Mouse (Mus musculus) heart, embryonic 16.5 days (tissue): Measurements from ENCODE around the gene March6. TPM values are rescaled to one million over a fixed set of nuclear protein-coding genes. Genes with fewer than 3 reads are reported as not detected.

Experiments
- ATAC-seq: fragments of 200-750 bp; cut with Nextera tagmentation; replicated peaks from 2 replicates; pipeline ENCODE4 v1.8.0; 2017; ENCODE audit warnings: moderate number of reproducible peaks; ENCODE audit not compliant: insufficient read depth, low FRiP score; ENCODE audit errors: extremely low read depth
- H3K27ac ChIP-seq: fragments of 300-500 bp; sonication (generic); 2 replicates; pipeline ENCODE4 v1.5.1; 2014; ENCODE audit warnings: mild to moderate bottlenecking, low read length, control low read depth, moderate library complexity
- H3K27me3 ChIP-seq: fragments of 300-500 bp; sonication (generic); 2 replicates; pipeline ENCODE4 v1.6.1; 2014; ENCODE audit warnings: low read length, mixed read lengths; ENCODE audit not compliant: control insufficient read depth, insufficient read depth
- H3K36me3 ChIP-seq: fragments of 300-500 bp; sonication (generic); 2 replicates; pipeline ENCODE4 v1.6.1; 2014; ENCODE audit not compliant: control insufficient read depth, insufficient read depth
- H3K4me1 ChIP-seq: fragments of 300-500 bp; sonication (generic); 2 replicates; pipeline ENCODE4 v1.6.1; 2014; ENCODE audit warnings: low read length, mixed read lengths; ENCODE audit not compliant: control insufficient read depth, insufficient read depth
- H3K4me2 ChIP-seq: fragments of 300-500 bp; sonication (generic); 2 replicates; pipeline ENCODE4 v1.6.1; 2014; ENCODE audit warnings: low read depth, mild to moderate bottlenecking, control low read depth, low read length
- H3K4me3 ChIP-seq: fragments of 300-500 bp; sonication (generic); 2 replicates; pipeline ENCODE4 v1.5.1; 2014; ENCODE audit warnings: mild to moderate bottlenecking, control low read depth, low read length
- H3K9ac ChIP-seq: fragments of 300-500 bp; sonication (generic); 2 replicates; pipeline ENCODE4 v1.6.1; 2014; ENCODE audit warnings: low read length, control low read depth
- H3K9me3 ChIP-seq: fragments of 300-500 bp; sonication (generic); replicated peaks from 2 replicates; pipeline ENCODE4 v1.6.1; 2016; ENCODE audit warnings: low read length; ENCODE audit not compliant: control insufficient read depth
- WGBS: fragments of 180-500 bp; shearing (Covaris S2); extraction: QIAGEN DNeasy Blood & Tissue Kit; methylation state at CpG from one replicate; pipeline ENCODE4 v1.1.7; 2014; 5-methylcytosine and 5-hydroxymethylcytosine counted together
- polyA plus RNA-seq: library from polyadenylated mRNA; unstranded; fragments of >200 nt; fragmentation: Nextera tagmentation; extraction: Ambion mirVana; gene quantifications from 2 replicates; pipeline ENCODE4 v1.2.1, GENCODE M21; 2015

The March6 gene
- polyA plus RNA-seq, 1 experiment from 2014 or later, result 29.0 TPM

- Histone ChIP-seq H3K9me3 (no peaks in the 10 kb centered on the region), H3K4me2 (no peak overlapping the region), H3K4me1 (no peaks in the 10 kb centered on the region), H3K36me3 (no peaks in the 10 kb centered on the region), H3K4me3 (no peak overlapping the region), H3K27ac (no peak overlapping the region), H3K9ac (no peak overlapping the region), H3K27me3 (no peaks in the 10 kb centered on the region)
- ATAC-seq, result no peak
- 83% methylated on average over 2 of the region's 2 CpGs for WGBS
Observed at GRCm38 (mm10) chr15:31436811-31437210, 94.0 kb downstream of the March6 start.

GRCm38 (mm10) chr15:31436083-31436482 is 94.8 kb downstream of the March6 start:
- Histone ChIP-seq H3K36me3 (no peaks in the 10 kb centered on the region), H3K4me2 (no peak overlapping the region), H3K9me3 (no peaks in the 10 kb centered on the region), H3K9ac (no peak overlapping the region), H3K4me3 (no peak overlapping the region), H3K4me1 (no peaks in the 10 kb centered on the region), H3K27me3 (no peaks in the 10 kb centered on the region), H3K27ac (no peak overlapping the region)
- 50% methylated on average over 1 of the region's 1 CpGs for WGBS
- ATAC-seq, result no peak

GRCm38 (mm10) chr15:31433768-31434167 is 97.1 kb downstream of the March6 start:
- H3K4me2 ChIP-seq, result no peak overlapping the region
- no peaks in the 10 kb centered on the region for H3K9me3 ChIP-seq
- no peaks in the 10 kb centered on the region for H3K4me1 ChIP-seq
- H3K27me3 ChIP-seq, result no peaks in the 10 kb centered on the region
- no peaks in the 10 kb centered on the region for H3K36me3 ChIP-seq
- no peak for ATAC-seq
- H3K27ac ChIP-seq, result no peak overlapping the region
- no peak overlapping the region for H3K4me3 ChIP-seq
- WGBS, result 64% methylated on average over 7 of the region's 7 CpGs
- H3K9ac ChIP-seq, result no peak overlapping the region

- no peak overlapping the region for H3K4me2 ChIP-seq
Observed at GRCm38 (mm10) chr15:31431847-31432246, 99.0 kb downstream of the March6 start.

GRCm38 (mm10) chr15:31430014-31430413 is 100.8 kb downstream of the March6 start:
- 53% methylated on average over 2 of the region's 2 CpGs for WGBS
- ATAC-seq, result no peak
- Histone ChIP-seq H3K9ac (no peak overlapping the region), H3K27ac (no peak overlapping the region), H3K36me3 (no peaks in the 10 kb centered on the region), H3K27me3 (no peaks in the 10 kb centered on the region), H3K4me2 (no peak overlapping the region), H3K9me3 (no peaks in the 10 kb centered on the region), H3K4me3 (no peak overlapping the region), H3K4me1 (no peaks in the 10 kb centered on the region)

More at GRCm38 (mm10) chr15:31431847-31432246, 99.0 kb downstream of the March6 start:
- H3K9ac ChIP-seq, result no peak overlapping the region
- no peaks in the 10 kb centered on the region for H3K36me3 ChIP-seq
- no peaks in the 10 kb centered on the region for H3K9me3 ChIP-seq
- ATAC-seq, result no peak
- WGBS, result 77% methylated on average over 8 of the region's 8 CpGs
- H3K4me1 ChIP-seq, result no peaks in the 10 kb centered on the region
- no peaks in the 10 kb centered on the region for H3K27me3 ChIP-seq
- no peak overlapping the region for H3K27ac ChIP-seq
- H3K4me3 ChIP-seq, result no peak overlapping the region

- H3K9ac ChIP-seq, result no peak overlapping the region
- H3K9me3 ChIP-seq, result no peaks in the 10 kb centered on the region
- no peak for ATAC-seq
- H3K27me3 ChIP-seq, result no peaks in the 10 kb centered on the region
- H3K36me3 ChIP-seq, result no peaks in the 10 kb centered on the region
- H3K4me2 ChIP-seq, result no peak overlapping the region
- H3K4me1 ChIP-seq, result no peaks in the 10 kb centered on the region
- no peak overlapping the region for H3K27ac ChIP-seq
- 74% methylated on average over 7 of the region's 7 CpGs for WGBS
- H3K4me3 ChIP-seq, result no peak overlapping the region
Observed at GRCm38 (mm10) chr15:31429429-31429828, 101.4 kb downstream of the March6 start.

- ATAC-seq, result no peak
- Histone ChIP-seq H3K4me1 (no peaks in the 10 kb centered on the region), H3K4me3 (no peak overlapping the region), H3K36me3 (no peaks in the 10 kb centered on the region), H3K9ac (no peak overlapping the region), H3K27ac (no peak overlapping the region), H3K27me3 (no peaks in the 10 kb centered on the region), H3K9me3 (no peaks in the 10 kb centered on the region), H3K4me2 (no peak overlapping the region)
- WGBS, result 59% methylated on average over 12 of the region's 12 CpGs
Observed at GRCm38 (mm10) chr15:31428571-31428970, 102.3 kb downstream of the March6 start.

- no peak for ATAC-seq
- no peak overlapping the region for H3K9ac ChIP-seq
- H3K27me3 ChIP-seq, result no peaks in the 10 kb centered on the region
- H3K4me1 ChIP-seq, result peaks cover 7% of the 10 kb centered on the region
- no peak overlapping the region for H3K4me2 ChIP-seq
- 56% methylated on average over 3 of the region's 3 CpGs for WGBS
- H3K36me3 ChIP-seq, result no peaks in the 10 kb centered on the region
- H3K4me3 ChIP-seq, result no peak overlapping the region
- H3K27ac ChIP-seq, result no peak overlapping the region
- H3K9me3 ChIP-seq, result no peaks in the 10 kb centered on the region
Observed at GRCm38 (mm10) chr15:31427390-31427789, 103.5 kb downstream of the March6 start.

- Histone ChIP-seq H3K9ac (no peak overlapping the region), H3K27ac (no peak overlapping the region), H3K27me3 (no peaks in the 10 kb centered on the region), H3K4me3 (no peak overlapping the region), H3K9me3 (no peaks in the 10 kb centered on the region), H3K4me1 (peaks cover 9% of the 10 kb centered on the region), H3K4me2 (no peak overlapping the region), H3K36me3 (no peaks in the 10 kb centered on the region)
- no peak for ATAC-seq
- WGBS, result 35% methylated on average over 8 of the region's 8 CpGs
Observed at GRCm38 (mm10) chr15:31426066-31426706, 104.7 kb downstream of the March6 start.
